Mouse (Mus musculus) midbrain, embryonic 15.5 days (tissue): ENCODE data around the gene Obscn. TPM values are rescaled to one million over a fixed set of nuclear protein-coding genes. Genes with fewer than 3 reads are reported as not detected.

ENCODE experiments used
- ATAC-seq: fragments of 200-750 bp; cut with Nextera tagmentation; replicated peaks from 2 replicates; pipeline ENCODE4 v1.8.0; 2017; ENCODE audit warnings: moderate TSS enrichment
- H3K27ac ChIP-seq: fragments of 300-500 bp; sonication (generic); 2 replicates; pipeline ENCODE4 v1.5.1; 2015; ENCODE audit warnings: mild to moderate bottlenecking, inconsistent platforms
- H3K27me3 ChIP-seq: fragments of 300-500 bp; sonication (generic); replicated peaks from 2 replicates; pipeline ENCODE4 v1.6.1; 2015; ENCODE audit warnings: inconsistent platforms
- H3K36me3 ChIP-seq: fragments of 300-500 bp; sonication (generic); replicated peaks from 2 replicates; pipeline ENCODE4 v1.6.1; 2015; ENCODE audit warnings: inconsistent platforms
- H3K4me1 ChIP-seq: fragments of 300-500 bp; sonication (generic); 2 replicates; pipeline ENCODE4 v1.6.1; 2015; ENCODE audit warnings: inconsistent platforms
- H3K4me2 ChIP-seq: fragments of 300-500 bp; sonication (generic); 2 replicates; pipeline ENCODE4 v1.6.1; 2015; ENCODE audit warnings: inconsistent platforms, mild to moderate bottlenecking, moderate library complexity
- H3K4me3 ChIP-seq: fragments of 300-500 bp; sonication (generic); 2 replicates; pipeline ENCODE4 v1.5.1; 2015; ENCODE audit warnings: mild to moderate bottlenecking, inconsistent platforms
- H3K9ac ChIP-seq: fragments of 300-500 bp; sonication (generic); 2 replicates; pipeline ENCODE4 v1.6.1; 2015; ENCODE audit warnings: mild to moderate bottlenecking, inconsistent platforms
- H3K9me3 ChIP-seq: fragments of 300-500 bp; sonication (generic); 2 replicates; pipeline ENCODE4 v1.6.1; 2016; ENCODE audit warnings: inconsistent platforms
- WGBS: fragments of 180-500 bp; shearing (Covaris S2); methylation state at CpG from one replicate; pipeline ENCODE4 v1.1.7; 2015; ENCODE audit warnings: mixed read lengths; 5-methylcytosine and 5-hydroxymethylcytosine counted together
- polyA plus RNA-seq: library from polyadenylated mRNA; unstranded; fragments of >200 nt; fragmentation: Nextera tagmentation; extraction: Ambion mirVana; gene quantifications from 2 replicates; pipeline ENCODE4 v1.2.1, GENCODE M21; 2015

The Obscn gene
- polyA plus RNA-seq, 1 experiment from 2014 or later: 0.28 TPM

- Histone ChIP-seq H3K4me3 (no peak overlapping the region), H3K27me3 (peaks cover 10% of the 10 kb centered on the region), H3K4me1 (no peaks in the 10 kb centered on the region), H3K9me3 (no peaks in the 10 kb centered on the region), H3K9ac (no peak overlapping the region), H3K36me3 (peaks cover 28% of the 10 kb centered on the region), H3K4me2 (no peak overlapping the region), H3K27ac (no peak overlapping the region)
- ATAC-seq: no peak
- 78% methylated on average over 9 of the region's 9 CpGs for WGBS
Measured at GRCm38 (mm10) chr11:58990794-58991193, 145.4 kb downstream of the Obscn start.

DNA sequence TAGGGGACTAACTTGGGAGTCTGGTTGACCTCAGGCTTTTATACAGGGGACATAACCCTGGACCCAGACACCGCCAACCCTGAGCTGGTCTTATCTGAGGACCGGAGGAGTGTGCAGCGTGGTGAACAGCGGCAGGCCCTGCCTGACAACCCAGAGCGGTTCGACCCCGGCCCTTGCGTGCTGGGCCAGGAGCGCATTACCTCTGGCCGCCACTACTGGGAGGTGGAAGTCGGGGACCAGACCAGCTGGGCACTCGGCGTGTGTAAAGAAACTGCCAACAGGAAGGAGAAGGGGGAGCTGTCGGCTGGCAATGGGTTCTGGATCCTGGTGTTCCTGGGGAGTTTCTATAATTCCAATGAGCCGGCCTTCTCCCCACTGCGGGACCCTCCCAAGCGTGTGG is 146.1 kb downstream of the Obscn start:
- H3K4me2 ChIP-seq: no peak overlapping the region
- no peak overlapping the region for H3K4me3 ChIP-seq
- H3K36me3 ChIP-seq: peaks cover 28% of the 10 kb centered on the region
- H3K27me3 ChIP-seq: peaks cover 4% of the 10 kb centered on the region; the same call in 1 of the 2 replicates
- H3K9ac ChIP-seq: no peak overlapping the region
- no peak overlapping the region for H3K27ac ChIP-seq
- ATAC-seq: no peak
- no peaks in the 10 kb centered on the region for H3K9me3 ChIP-seq
- WGBS: 88% methylated on average over 17 of the region's 17 CpGs
- no peaks in the 10 kb centered on the region for H3K4me1 ChIP-seq

DNA sequence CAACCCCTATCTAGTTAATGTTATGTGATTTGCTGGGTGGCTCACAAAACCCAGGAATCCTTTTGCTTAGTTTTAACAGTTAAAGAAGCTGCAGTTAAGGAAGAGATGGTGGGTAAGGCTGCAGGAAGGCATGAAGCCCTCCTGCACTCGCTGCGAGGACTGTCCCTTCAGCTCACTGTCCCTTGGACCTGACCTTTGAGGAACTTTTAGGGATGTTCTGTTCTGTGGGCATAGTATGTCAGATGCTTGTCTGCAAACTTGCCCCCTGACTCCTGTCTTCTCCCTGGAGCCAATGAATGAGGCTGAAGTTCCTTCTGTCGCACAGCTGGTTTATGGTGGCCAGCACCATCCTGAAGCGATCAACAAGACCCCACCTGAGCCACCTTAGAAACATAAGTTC is 147.0 kb downstream of the Obscn start:
- Histone ChIP-seq H3K27ac (no peak overlapping the region), H3K4me2 (no peak overlapping the region), H3K27me3 (no peaks in the 10 kb centered on the region), H3K9ac (no peak overlapping the region), H3K36me3 (peaks cover 33% of the 10 kb centered on the region), H3K4me3 (no peak overlapping the region), H3K4me1 (no peaks in the 10 kb centered on the region), H3K9me3 (no peaks in the 10 kb centered on the region)
- ATAC-seq: no peak
- WGBS: 96% methylated on average over 4 of the region's 4 CpGs

GRCm38 (mm10) chr11:58985299-58985917 is 150.8 kb downstream of the Obscn start:
- ATAC-seq: no peak
- 92% methylated on average over 3 of the region's 3 CpGs for WGBS
- Histone ChIP-seq H3K9me3 (no peaks in the 10 kb centered on the region), H3K27me3 (no peaks in the 10 kb centered on the region), H3K4me1 (peaks cover 15% of the 10 kb centered on the region), H3K27ac (no peak overlapping the region), H3K9ac (no peak overlapping the region), H3K36me3 (peaks cover 37% of the 10 kb centered on the region), H3K4me2 (no peak overlapping the region), H3K4me3 (no peak overlapping the region)

GRCm38 (mm10) chr11:58984657-58985056 is 151.5 kb downstream of the Obscn start:
- Histone ChIP-seq H3K4me3 (no peak overlapping the region), H3K4me2 (no peak overlapping the region), H3K27me3 (no peaks in the 10 kb centered on the region), H3K36me3 (peaks cover 35% of the 10 kb centered on the region), H3K4me1 (peaks cover 23% of the 10 kb centered on the region), H3K27ac (no peak overlapping the region), H3K9ac (no peak overlapping the region), H3K9me3 (no peaks in the 10 kb centered on the region)
- ATAC-seq: no peak
- 96% methylated on average over 7 of the region's 7 CpGs for WGBS

DNA sequence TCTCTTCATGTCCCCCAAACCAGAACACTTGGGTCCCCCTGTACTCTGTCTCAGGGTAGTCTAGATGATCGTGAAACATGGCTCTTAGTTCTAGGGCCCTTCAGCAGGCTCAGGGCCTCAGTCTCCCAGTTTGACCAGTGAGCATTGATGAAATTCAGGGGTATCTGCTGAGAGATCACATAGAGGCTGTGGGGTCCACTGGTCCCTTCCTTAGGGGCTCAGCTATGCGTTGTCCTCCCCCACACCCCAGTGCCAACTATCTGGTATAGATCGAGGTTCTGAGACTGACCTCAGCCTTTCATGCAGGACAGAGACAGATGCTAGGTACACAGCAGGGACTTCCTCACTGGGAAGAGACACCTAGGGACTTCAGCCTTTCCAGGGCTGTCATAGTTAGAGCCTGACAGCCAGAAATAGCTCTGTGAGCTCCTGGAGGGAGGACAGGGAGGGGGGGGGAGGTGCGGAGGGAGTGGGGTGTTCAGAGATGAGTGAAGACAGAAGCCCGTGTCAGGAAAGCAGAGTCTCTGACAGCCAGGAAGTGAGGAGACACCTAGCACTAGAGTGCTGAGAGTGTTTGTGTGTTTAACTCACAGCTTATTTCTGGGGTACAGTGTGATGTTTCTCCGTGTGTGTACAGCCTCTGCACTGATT is 152.4 kb downstream of the Obscn start:
- ATAC-seq: no peak
- WGBS: 92% methylated on average over 6 of the region's 6 CpGs
- no peak overlapping the region for H3K4me2 ChIP-seq
- no peaks in the 10 kb centered on the region for H3K9me3 ChIP-seq
- no peak overlapping the region for H3K9ac ChIP-seq
- no peaks in the 10 kb centered on the region for H3K27me3 ChIP-seq
- peaks cover 27% of the 10 kb centered on the region; the same call in 1 of the 2 replicates for H3K36me3 ChIP-seq
- H3K4me1 ChIP-seq: peaks cover 31% of the 10 kb centered on the region
- no peak overlapping the region for H3K27ac ChIP-seq
- H3K4me3 ChIP-seq: no peak overlapping the region

DNA sequence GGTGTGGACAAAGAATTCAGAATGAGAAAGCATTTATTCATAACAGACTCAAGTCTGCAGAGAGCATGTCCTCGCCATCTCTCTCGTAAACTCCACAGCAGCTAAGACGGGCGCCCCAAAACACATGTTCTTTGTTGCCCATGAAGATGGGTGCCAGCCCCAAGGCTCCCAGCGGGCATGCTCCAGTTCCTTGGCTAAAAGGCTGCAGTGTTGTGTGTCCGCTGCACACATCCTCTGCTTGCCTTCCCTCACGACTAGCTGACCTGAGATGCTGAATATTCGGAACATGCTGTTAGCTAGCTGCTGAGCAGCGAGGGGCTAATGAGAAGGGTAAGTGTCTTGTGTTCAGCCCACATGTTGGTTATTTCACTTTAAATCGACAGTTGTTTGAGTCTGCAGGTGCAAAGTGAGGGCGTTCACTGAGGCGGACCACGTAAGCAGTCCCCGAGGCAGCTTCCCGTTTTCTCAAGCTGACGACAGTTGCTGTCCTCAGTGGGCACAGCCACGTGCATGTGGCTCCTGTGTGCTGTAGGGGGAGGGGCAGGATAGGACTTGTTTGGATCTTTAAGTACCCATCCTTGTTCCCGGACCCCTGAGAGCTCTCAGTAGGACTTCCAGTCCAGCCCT is 153.6 kb downstream of the Obscn start:
- no peak overlapping the region for H3K4me3 ChIP-seq
- H3K27me3 ChIP-seq: no peaks in the 10 kb centered on the region
- no peak overlapping the region for H3K9ac ChIP-seq
- H3K4me2 ChIP-seq: no peak overlapping the region
- no peak overlapping the region for H3K27ac ChIP-seq
- H3K36me3 ChIP-seq: peaks cover 24% of the 10 kb centered on the region; the same call in 1 of the 2 replicates
- no peak for ATAC-seq
- 86% methylated on average over 18 of the region's 18 CpGs for WGBS
- peaks cover 35% of the 10 kb centered on the region for H3K4me1 ChIP-seq
- no peaks in the 10 kb centered on the region for H3K9me3 ChIP-seq

- no peaks in the 10 kb centered on the region for H3K27me3 ChIP-seq
- no peak overlapping the region for H3K4me3 ChIP-seq
- 46% methylated on average over 14 of the region's 14 CpGs for WGBS
- no peak overlapping the region for H3K4me2 ChIP-seq
- H3K9ac ChIP-seq: no peak overlapping the region
- no peak for ATAC-seq
- H3K9me3 ChIP-seq: no peaks in the 10 kb centered on the region
- peaks cover 19% of the 10 kb centered on the region; the same call in 1 of the 2 replicates for H3K36me3 ChIP-seq
- H3K27ac ChIP-seq: no peak overlapping the region
- H3K4me1 ChIP-seq: peaks cover 39% of the 10 kb centered on the region
Measured at GRCm38 (mm10) chr11:58981541-58982447, 154.4 kb downstream of the Obscn start.

GRCm38 (mm10) chr11:58980381-58980990 is 155.7 kb downstream of the Obscn start:
- H3K4me1 ChIP-seq: peaks cover 47% of the 10 kb centered on the region
- peak overlapping the region; percentile 99 for H3K4me2 ChIP-seq
- no peaks in the 10 kb centered on the region for H3K9me3 ChIP-seq
- 69% methylated on average over 5 of the region's 5 CpGs for WGBS
- no peak for ATAC-seq
- H3K36me3 ChIP-seq: peaks cover 15% of the 10 kb centered on the region; the same call in 1 of the 2 replicates
- no peaks in the 10 kb centered on the region for H3K27me3 ChIP-seq
- H3K9ac ChIP-seq: no peak overlapping the region
- H3K4me3 ChIP-seq: no peak overlapping the region
- no peak overlapping the region for H3K27ac ChIP-seq

DNA sequence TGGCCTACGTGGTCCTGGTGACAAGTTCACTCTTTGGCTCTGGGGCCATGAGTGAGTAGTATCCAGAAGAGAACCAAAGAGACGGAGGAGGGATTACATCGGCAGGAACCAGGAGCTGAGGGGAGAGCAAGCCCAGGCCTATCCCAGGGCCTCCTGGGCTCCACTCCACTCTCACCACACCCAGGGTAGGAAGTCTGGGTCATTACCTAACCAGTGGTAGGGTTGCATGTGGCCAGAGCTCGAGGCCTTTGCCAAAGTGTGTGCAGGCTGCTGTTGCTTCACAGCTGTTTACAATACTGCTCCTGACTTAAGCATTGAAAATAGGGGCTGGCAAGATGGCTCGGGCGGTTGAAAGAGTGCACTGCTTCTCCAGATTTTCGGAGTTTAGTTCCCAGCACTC is 156.5 kb downstream of the Obscn start:
- Histone ChIP-seq H3K27ac (no peak overlapping the region), H3K27me3 (no peaks in the 10 kb centered on the region), H3K9me3 (no peaks in the 10 kb centered on the region), H3K9ac (peak overlapping the region; percentile 85; the same call in 1 of the 2 replicates), H3K4me1 (peaks cover 50% of the 10 kb centered on the region), H3K4me3 (peak overlapping the region; percentile 93), H3K4me2 (peak overlapping the region; percentile 99), H3K36me3 (peaks cover 11% of the 10 kb centered on the region; the same call in 1 of the 2 replicates)
- ATAC-seq: no peak
- 85% methylated on average over 7 of the region's 7 CpGs for WGBS

DNA sequence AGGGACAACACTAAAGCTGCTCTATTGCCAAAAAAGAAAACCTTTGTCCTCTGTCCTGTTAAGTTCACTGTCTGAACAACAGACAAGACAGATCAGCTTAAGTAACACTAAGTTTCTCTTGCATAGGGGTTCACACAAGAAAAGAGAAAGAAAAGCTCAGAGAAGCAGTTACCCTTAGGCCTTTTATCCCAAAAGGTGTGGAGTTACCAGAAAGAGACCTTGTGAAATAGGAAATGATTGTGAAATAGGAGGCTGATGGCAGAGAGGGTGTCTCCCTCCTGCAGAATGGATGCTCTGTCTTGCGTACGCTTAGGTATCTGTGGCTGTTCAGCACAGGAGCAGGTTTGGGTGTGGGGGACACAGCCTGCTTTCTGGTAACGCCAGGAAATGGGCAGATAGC is 157.0 kb downstream of the Obscn start:
- peaks cover 10% of the 10 kb centered on the region; the same call in 1 of the 2 replicates for H3K36me3 ChIP-seq
- ATAC-seq: no peak

More for the DNA sequence above, 157.0 kb downstream of the Obscn start:
- peak overlapping the region; percentile 85 for H3K9ac ChIP-seq
- no peak overlapping the region for H3K27ac ChIP-seq
- 80% methylated on average over 3 of the region's 3 CpGs for WGBS
- peak overlapping the region; percentile 93 for H3K4me3 ChIP-seq
- H3K4me1 ChIP-seq: peaks cover 50% of the 10 kb centered on the region
- no peaks in the 10 kb centered on the region for H3K9me3 ChIP-seq
- H3K4me2 ChIP-seq: peak overlapping the region; percentile 99
- no peaks in the 10 kb centered on the region for H3K27me3 ChIP-seq
